Mouse (Mus musculus) lung, adult 2 months (tissue): ENCODE results near the gene Fcrlb. TPM values are rescaled to one million over a fixed set of nuclear protein-coding genes. Genes with fewer than 3 reads are reported as not detected.

Experiments
- DNase-seq: peaks from one replicate; pipeline ENCODE4 v3.0.0; 2022
- H3K4me1 ChIP-seq: fragments of 200-500 bp; 2 replicates; pipeline ENCODE4 v1.6.1; 2011; ENCODE audit warnings: low read length; ENCODE audit not compliant: control insufficient read depth, insufficient read depth
- H3K4me3 ChIP-seq: fragments of 200-500 bp; replicated peaks from 2 replicates; pipeline ENCODE3; 2011; ENCODE audit warnings: low read depth, mild to moderate bottlenecking, control low read depth, low read length; ENCODE audit errors: extremely low read depth
- CTCF ChIP-seq: fragments of 200-500 bp; IDR thresholded peaks from 2 replicates; pipeline ENCODE4 v1.5.1; 2011; ENCODE audit warnings: mild to moderate bottlenecking, low read length, control low read depth; ENCODE audit not compliant: insufficient read depth
- POLR2A ChIP-seq: fragments of 200-500 bp; IDR thresholded peaks from 2 replicates; pipeline ENCODE4 v1.6.1; 2011; ENCODE audit warnings: low read depth, mild to moderate bottlenecking, control low read depth, low read length, borderline replicate concordance; ENCODE audit errors: extremely low read depth
- WGBS: fragments of 180-500 bp; shearing (Covaris S2); methylation state at CpG from one replicate; pipeline ENCODE4 v1.1.7; 2018; 5-methylcytosine and 5-hydroxymethylcytosine counted together
- polyA plus RNA-seq: library from polyadenylated mRNA; depleted of rRNA; stranded (reverse); fragments of >200 nt; gene quantifications from 2 replicates; pipeline ENCODE4 v1.2.3, GENCODE M21; 2012; rRNA removed

Fcrlb gene
- polyA plus RNA-seq, 1 experiment = 1.2 TPM

- H3K4me1 ChIP-seq = peaks cover 13% of the 10 kb centered on the region
- H3K4me3 ChIP-seq = no peak overlapping the region
- TF ChIP-seq POLR2A (no peak), CTCF (no peak)
- no peak for DNase-seq
Observed at GRCm38 (mm10) chr1:170864234-170864633, 48.5 kb downstream of the Fcrlb start.

- H3K4me1 ChIP-seq = peaks cover 13% of the 10 kb centered on the region
- 30% methylated on average over 4 of the region's 4 CpGs for WGBS
- H3K4me3 ChIP-seq = no peak overlapping the region
- TF ChIP-seq POLR2A (no peak), CTCF (no peak)
- DNase-seq = no peak
Observed at GRCm38 (mm10) chr1:170863033-170863432, 49.7 kb downstream of the Fcrlb start.

GRCm38 (mm10) chr1:170862435-170862717 is 50.4 kb downstream of the Fcrlb start:
- Histone ChIP-seq H3K4me3 (no peak overlapping the region), H3K4me1 (peaks cover 13% of the 10 kb centered on the region)
- no peak for TF ChIP-seq CTCF
- WGBS = 43% methylated on average over 3 of the region's 3 CpGs
- no peak for DNase-seq

- DNase-seq = no peak
- Histone ChIP-seq H3K4me1 (peaks cover 13% of the 10 kb centered on the region), H3K4me3 (no peak overlapping the region)
- no peak for TF ChIP-seq CTCF
- 53% methylated on average over 13 of the region's 13 CpGs for WGBS
Observed at GRCm38 (mm10) chr1:170861671-170862434, 50.9 kb downstream of the Fcrlb start.

GRCm38 (mm10) chr1:170858872-170859271 is 53.9 kb downstream of the Fcrlb start:
- no peak for DNase-seq
- 77% methylated on average over 2 of the region's 2 CpGs for whole genome bisulfite sequencing
- peaks cover 10% of the 10 kb centered on the region; the same call in 1 of the 2 replicates for H3K4me1 ChIP-seq
- H3K4me3 ChIP-seq = no peak overlapping the region
- TF ChIP-seq POLR2A = no peak
- no peak for TF ChIP-seq CTCF

GRCm38 (mm10) chr1:170857369-170857768 is 55.4 kb downstream of the Fcrlb start:
- WGBS = 93% methylated on average over 2 of the region's 2 CpGs
- Histone ChIP-seq H3K4me3 (no peak overlapping the region), H3K4me1 (peaks cover 6% of the 10 kb centered on the region; the same call in 1 of the 2 replicates)
- no peak for DNase-seq
- no peak for TF ChIP-seq POLR2A
- no peak for TF ChIP-seq CTCF

Other genes starting within 250 kb of the Fcrlb start
- 13.2 and 18.8 TPM in 2 replicates for gene Atf6, start 45.2 kb downstream of the Fcrlb start, polyA plus RNA-seq
- 0.45 and 1.2 TPM in 2 replicates for gene Gm26620, start 27.9 kb downstream of the Fcrlb start, polyA plus RNA-seq
- gene Dusp12, start 27.4 kb downstream of the Fcrlb start, polyA plus RNA-seq = 17.3 and 18.8 TPM in 2 replicates
- gene Fcrla, start 14.6 kb upstream of the Fcrlb start, polyA plus RNA-seq = 8.0 and 8.7 TPM in 2 replicates
- gene Fcgr2b, start 63.6 kb upstream of the Fcrlb start, polyA plus RNA-seq = 16.3 and 16.4 TPM in 2 replicates
- 6.8 and 7.9 TPM in 2 replicates for gene Fcgr4, start 106.0 kb upstream of the Fcrlb start, polyA plus RNA-seq
- 19.5 and 23.3 TPM in 2 replicates for gene Fcgr3, start 152.0 kb upstream of the Fcrlb start, polyA plus RNA-seq
- 28.2 and 45.5 TPM in 2 replicates for gene Cfap126, start 201.0 kb upstream of the Fcrlb start, polyA plus RNA-seq
- gene Sdhc, start 237.7 kb upstream of the Fcrlb start, polyA plus RNA-seq = 136 and 191 TPM in 2 replicates
- 15.9 and 24.9 TPM in 2 replicates for gene Mpz, start 237.8 kb upstream of the Fcrlb start, polyA plus RNA-seq